Mouse (Mus musculus) urinary bladder, postnatal 4 days (tissue): ENCODE data around the gene Asic2.

Source experiments
- DNase-seq, 2 experiments: peaks; one replicate each; pipeline ENCODE4 v3.0.0; 2021 to 2022; ENCODE audit warnings: low spot score in 2 of 2

The Asic2 gene

GRCm38 (mm10) chr11:81010766-81011165, 957.5 kb downstream of the Asic2 start:
- no peak for DNase-seq

GRCm38 (mm10) chr11:81009366-81009765, 958.9 kb downstream of the Asic2 start:
- no peak for DNase-seq

- no peak for DNase-seq
Observed at GRCm38 (mm10) chr11:81005831-81006230, 962.4 kb downstream of the Asic2 start.

GRCm38 (mm10) chr11:81002769-81003430, 965.4 kb downstream of the Asic2 start:
- DNase-seq, result no peak

- DNase-seq, result no peak
Observed at GRCm38 (mm10) chr11:80995621-80996020, 972.6 kb downstream of the Asic2 start.

- DNase-seq, result no peak
Observed at GRCm38 (mm10) chr11:80983530-80983929, 984.7 kb downstream of the Asic2 start.

- DNase-seq, result no peak
Observed at GRCm38 (mm10) chr11:80976239-80976855, 991.9 kb downstream of the Asic2 start.

GRCm38 (mm10) chr11:80974616-80975015, 993.6 kb downstream of the Asic2 start:
- DNase-seq, result no peak

- no peak for DNase-seq
Observed at GRCm38 (mm10) chr11:80973976-80974375, 994.3 kb downstream of the Asic2 start.

- DNase-seq, result no peak
Observed at GRCm38 (mm10) chr11:80973273-80973672, 995.0 kb downstream of the Asic2 start.

GRCm38 (mm10) chr11:80967544-80967943, 1000.7 kb downstream of the Asic2 start:
- DNase-seq, result no peak

GRCm38 (mm10) chr11:80966040-80966439, 1002.2 kb downstream of the Asic2 start:
- DNase-seq, result no peak

- DNase-seq, result no peak
Observed at GRCm38 (mm10) chr11:80961326-80961725, 1006.9 kb downstream of the Asic2 start.

GRCm38 (mm10) chr11:80958086-80958671, 1010.1 kb downstream of the Asic2 start:
- DNase-seq, result no peak

- no peak for DNase-seq
Observed at GRCm38 (mm10) chr11:80955915-80956314, 1012.3 kb downstream of the Asic2 start.

- DNase-seq, result no peak
Observed at GRCm38 (mm10) chr11:80954147-80954546, 1014.1 kb downstream of the Asic2 start.

GRCm38 (mm10) chr11:80949068-80949738, 1019.1 kb downstream of the Asic2 start:
- DNase-seq, result no peak

- no peak for DNase-seq
Observed at GRCm38 (mm10) chr11:80948103-80948502, 1020.2 kb downstream of the Asic2 start.

- no peak for DNase-seq
Observed at GRCm38 (mm10) chr11:80946163-80946562, 1022.1 kb downstream of the Asic2 start.

- no peak for DNase-seq
Observed at GRCm38 (mm10) chr11:80923286-80923951, 1044.8 kb downstream of the Asic2 start.

- DNase-seq, result no peak
Observed at GRCm38 (mm10) chr11:80918332-80918731, 1049.9 kb downstream of the Asic2 start.

GRCm38 (mm10) chr11:80917688-80918087, 1050.6 kb downstream of the Asic2 start:
- no peak for DNase-seq
